Mouse (Mus musculus): ENCODE data around the gene Chrna9. TPM values are rescaled to one million over a fixed set of nuclear protein-coding genes. Genes with fewer than 3 reads are reported as not detected.

Gene Chrna9
- total and polyA plus RNA-seq, 2 experiments from 2014 or later = 6.9 TPM; not detected in 1

DNA sequence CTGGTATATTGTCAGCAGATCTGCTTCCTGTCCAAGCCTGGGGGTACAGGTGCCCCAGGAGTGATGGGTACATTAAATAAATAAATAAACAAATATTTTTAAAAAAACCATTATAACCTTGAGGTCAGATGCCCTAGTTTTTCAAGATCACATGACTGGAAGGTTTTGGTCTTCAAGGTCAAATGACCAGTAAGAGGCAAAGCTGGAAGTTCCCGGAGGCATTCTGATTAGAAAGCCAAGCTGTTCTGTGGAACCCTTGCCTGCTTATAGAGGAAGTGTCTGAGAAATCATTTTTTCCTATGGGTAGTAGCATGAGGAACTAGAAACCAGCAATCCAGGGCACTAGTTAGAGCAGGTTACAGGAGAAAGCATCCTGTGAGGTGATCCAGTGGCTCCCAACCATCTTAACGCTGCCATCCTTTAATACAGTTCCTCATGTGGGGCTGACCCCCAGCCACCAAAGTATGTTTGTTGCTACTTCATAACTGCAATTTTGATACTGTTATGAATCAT lies 80.8 kb downstream of the Chrna9 start:
- H3K27me3 ChIP-seq (ENCODE audit: control insufficient read depth, insufficient read depth, low read length) = no peaks in the 10 kb centered on the region
- DNase-seq (ENCODE audit: low spot score) (no peak), ATAC-seq (ENCODE audit: insufficient read depth, low read depth) (no peak)
- 83% methylated on average over 2 of the region's 2 CpGs for WGBS
- no peak overlapping the region for H3K4me3 ChIP-seq (ENCODE audit: low read depth, low read length)
- no peaks in the 10 kb centered on the region for H3K4me1 ChIP-seq (ENCODE audit: control insufficient read depth, insufficient read depth)
- no peak overlapping the region for H3K4me2 ChIP-seq (ENCODE audit: low read depth, low read length)
- H3K9me3 ChIP-seq (replicated peaks; ENCODE audit: control insufficient read depth, low read length) = no peaks in the 10 kb centered on the region
- no peak overlapping the region for H3K27ac ChIP-seq (ENCODE audit: low read depth)
- TF ChIP-seq EP300 (IDR thresholded peaks at IDR 0.05; ENCODE audit: low read depth) = no peak
- no peak for TF ChIP-seq CTCF (IDR thresholded peaks at IDR 0.05; ENCODE audit: low read depth)
- H3K36me3 ChIP-seq (replicated peaks; ENCODE audit: control insufficient read depth, insufficient read depth, low read length) = no peaks in the 10 kb centered on the region
- H3K9ac ChIP-seq (replicated peaks; ENCODE audit: low read depth, low read length) = no peak overlapping the region

DNA sequence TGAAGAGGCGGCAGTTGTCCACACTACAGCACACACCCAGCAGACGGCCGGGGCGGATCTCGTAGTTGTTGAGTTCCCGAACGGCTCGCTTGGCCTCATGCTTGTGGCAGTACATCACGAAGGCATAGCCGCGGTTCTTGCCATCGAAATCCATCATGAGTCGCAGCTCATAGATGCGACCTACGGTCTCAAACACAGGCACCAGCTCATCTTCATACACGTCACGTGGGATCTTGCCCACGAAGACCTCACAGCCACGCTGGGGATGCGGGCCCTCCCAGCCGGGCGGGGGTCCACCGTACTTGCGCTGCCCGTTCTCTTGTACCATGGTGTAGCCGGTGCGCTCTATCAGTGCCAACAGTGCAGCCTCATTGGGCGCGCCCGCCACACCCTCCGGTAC lies 92.1 kb downstream of the Chrna9 start:
- Histone ChIP-seq H3K36me3 (replicated peaks; ENCODE audit: control insufficient read depth, insufficient read depth, low read length) (no peaks in the 10 kb centered on the region), H3K4me3 (ENCODE audit: low read depth, low read length) (no peak overlapping the region), H3K9me3 (replicated peaks; ENCODE audit: control insufficient read depth, low read length) (no peaks in the 10 kb centered on the region), H3K27me3 (ENCODE audit: control insufficient read depth, insufficient read depth, low read length) (no peaks in the 10 kb centered on the region), H3K4me2 (ENCODE audit: low read depth, low read length) (no peak overlapping the region), H3K4me1 (ENCODE audit: control insufficient read depth, insufficient read depth) (no peaks in the 10 kb centered on the region), H3K9ac (replicated peaks; ENCODE audit: low read depth, low read length) (no peak overlapping the region), H3K27ac (ENCODE audit: low read depth) (no peak overlapping the region)
- DNase-seq (ENCODE audit: low spot score) = no peak
- no peak for ATAC-seq (ENCODE audit: insufficient read depth, low read depth)
- 98% methylated on average over 31 of the region's 31 CpGs for WGBS
- no peak for TF ChIP-seq CTCF (IDR thresholded peaks at IDR 0.05; ENCODE audit: low read depth)
- no peak for TF ChIP-seq EP300 (IDR thresholded peaks at IDR 0.05; ENCODE audit: low read depth)

Small RNA genes within 50 kb of the gene (microRNA-seq; reads per million reads assigned to microRNA genes)
- gene Gm25952 = not detected

Other genes with a start within 250 kb of the Chrna9 start
- gene Pds5a, start 236.6 kb upstream of the Chrna9 start, total RNA-seq (2014; rRNA removed; ENCODE audit: low replicate concordance) = 57.9 and 91.3 TPM in 2 replicates
- 13.2 and 15.4 TPM in 2 replicates for gene Pds5a, start 236.6 kb upstream of the Chrna9 start, polyA plus RNA-seq (2015; fragmentation: Nextera tagmentation; extraction: Ambion mirVana)
- 10.5 and 18.6 TPM in 2 replicates for gene N4bp2, start 171.4 kb upstream of the Chrna9 start, total RNA-seq (2014; rRNA removed; ENCODE audit: low replicate concordance)
- gene N4bp2, start 171.4 kb upstream of the Chrna9 start, polyA plus RNA-seq (2015; fragmentation: Nextera tagmentation; extraction: Ambion mirVana) = 6.0 and 8.0 TPM in 2 replicates
- gene Rhoh, start 73.7 kb upstream of the Chrna9 start, total RNA-seq (2014; rRNA removed; ENCODE audit: low replicate concordance) = 0.34 and 2.8 TPM in 2 replicates
- 0.32 and 0.41 TPM in 2 replicates for gene Rhoh, start 73.7 kb upstream of the Chrna9 start, polyA plus RNA-seq (2015; fragmentation: Nextera tagmentation; extraction: Ambion mirVana)
- 0.08 TPM in 1 of 2 replicates, not detected in the other for gene 9130230L23Rik, start 69.4 kb downstream of the Chrna9 start, total RNA-seq (2014; rRNA removed; ENCODE audit: low replicate concordance)
- 0.14 and 0.26 TPM in 2 replicates for gene 9130230L23Rik, start 69.4 kb downstream of the Chrna9 start, polyA plus RNA-seq (2015; fragmentation: Nextera tagmentation; extraction: Ambion mirVana)
- 2.5 and 11.2 TPM in 2 replicates for gene Rbm47, start 238.2 kb downstream of the Chrna9 start, total RNA-seq (2014; rRNA removed; ENCODE audit: low replicate concordance)
- 1.1 and 1.3 TPM in 2 replicates for gene Rbm47, start 238.2 kb downstream of the Chrna9 start, polyA plus RNA-seq (2015; fragmentation: Nextera tagmentation; extraction: Ambion mirVana)